Mouse (Mus musculus): ENCODE results near the gene Pcnx. TPM values are rescaled to one million over a fixed set of nuclear protein-coding genes. Genes with fewer than 3 reads are reported as not detected.

Gene Pcnx
- total RNA-seq, 4 experiments from 2014 or later, result 97.3 to 114 (median 106) TPM

DNA sequence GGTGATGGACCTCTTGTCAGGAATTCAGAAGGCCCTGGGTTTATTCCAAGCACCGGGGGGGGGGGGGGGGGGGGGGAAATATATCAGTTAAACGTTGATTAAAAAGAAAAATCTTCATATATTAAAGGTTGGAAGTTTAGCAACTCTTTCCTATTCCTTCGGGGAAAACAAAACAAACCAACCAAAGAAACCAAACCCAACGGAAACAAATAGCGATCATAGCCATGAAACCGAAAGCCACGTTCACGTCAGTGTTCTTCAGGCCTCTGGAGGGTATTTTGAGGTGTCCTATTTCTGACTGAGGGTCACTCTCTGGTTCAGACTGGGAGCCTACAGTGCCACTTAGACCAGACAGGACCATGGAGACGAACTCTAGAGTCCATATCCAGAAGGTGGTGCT lies 6.3 kb upstream of the Pcnx start:
- no peak for DNase-seq (ENCODE audit: low spot score in 2 of 2)

DNA sequence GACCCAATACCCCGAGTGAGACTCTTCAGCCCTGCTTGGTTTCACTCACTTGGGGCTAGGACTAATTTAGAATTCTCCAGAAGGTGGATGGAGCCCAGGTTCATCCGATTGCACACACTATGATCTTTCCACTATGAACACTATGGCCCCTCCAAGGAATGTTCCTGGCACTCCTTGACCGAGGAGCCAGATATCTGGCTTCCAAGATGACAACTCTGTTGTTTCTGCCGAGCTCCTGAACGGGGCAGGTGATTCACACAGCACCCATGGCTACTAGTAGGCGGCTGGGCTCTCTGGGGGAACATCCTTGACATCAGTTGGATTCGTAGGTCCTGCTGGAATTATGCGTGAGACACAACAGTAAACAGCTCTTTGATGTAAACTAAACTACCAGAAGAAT lies 4.8 kb upstream of the Pcnx start:
- DNase-seq (ENCODE audit: low spot score in 2 of 2), result no peak

DNA sequence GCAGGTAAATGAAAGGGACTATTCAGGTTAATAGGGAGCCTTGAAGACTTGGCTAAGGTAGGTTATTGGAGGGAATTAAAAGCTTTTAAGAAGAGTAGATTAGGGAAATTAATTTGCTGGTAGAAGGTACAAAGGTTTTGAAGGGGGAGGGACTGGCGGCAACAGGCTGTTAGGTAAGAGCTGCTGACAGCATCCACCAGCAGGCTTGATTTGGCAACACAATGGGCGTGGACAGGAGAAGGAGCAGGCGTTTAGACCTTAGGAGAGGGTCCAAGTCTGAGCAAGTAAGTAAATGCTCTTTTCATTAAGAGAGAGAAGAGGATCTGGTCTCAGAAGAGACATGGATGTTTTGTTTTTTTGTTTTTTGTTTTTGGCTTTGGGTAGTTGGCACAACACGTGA lies 3.1 kb upstream of the Pcnx start:
- no peak for DNase-seq (ENCODE audit: low spot score in 2 of 2)

DNA sequence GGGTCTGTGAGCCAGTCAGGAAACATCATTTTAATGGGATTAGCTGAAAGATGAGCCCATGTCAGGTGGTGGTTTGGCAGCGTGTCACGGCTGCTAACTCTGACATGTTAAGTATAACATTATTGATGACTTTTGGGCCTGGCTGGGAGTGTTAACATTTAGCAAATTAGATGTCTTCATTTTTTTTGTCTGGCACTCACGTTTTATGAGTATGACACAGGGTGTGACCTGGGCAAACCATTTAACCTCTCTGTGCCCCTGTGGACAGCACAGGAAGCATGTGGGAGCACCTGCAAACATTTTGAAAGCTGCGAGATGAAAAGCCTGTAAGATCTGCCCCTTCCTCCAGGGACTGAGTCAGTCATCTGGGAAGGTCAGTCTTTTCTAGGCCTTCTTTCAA lies 2.6 kb upstream of the Pcnx start:
- no peak for DNase-seq (ENCODE audit: low spot score in 2 of 2)

DNA sequence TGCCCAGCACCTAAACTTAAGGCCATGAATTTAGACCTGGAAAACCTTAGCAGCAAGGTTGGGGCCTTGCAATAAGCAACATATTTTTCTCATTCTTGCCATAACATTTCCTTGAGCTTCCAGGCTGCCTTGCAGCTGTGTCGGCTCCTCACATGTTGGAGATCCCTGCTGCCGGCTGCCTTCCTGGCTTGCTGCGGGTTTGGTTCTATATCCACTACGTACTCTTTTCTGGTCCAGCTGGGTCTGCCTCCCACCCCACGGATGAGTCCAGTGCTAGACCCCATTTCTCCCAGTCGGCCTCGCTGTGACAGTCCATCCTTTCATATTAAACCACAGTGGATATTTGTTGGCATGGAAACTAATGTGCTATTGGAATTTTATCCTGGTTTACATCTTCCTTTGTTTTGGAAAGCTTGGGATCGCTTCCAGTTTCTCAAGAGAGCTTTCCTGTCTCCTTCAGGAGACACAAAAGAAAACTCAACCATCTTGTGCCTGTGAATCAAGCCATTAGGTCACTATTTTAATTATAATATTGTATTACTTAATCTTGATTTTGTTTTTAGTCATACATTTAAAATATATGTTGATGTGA lies 1.7 kb upstream of the Pcnx start:
- no peak for DNase-seq (ENCODE audit: low spot score in 2 of 2)

DNA sequence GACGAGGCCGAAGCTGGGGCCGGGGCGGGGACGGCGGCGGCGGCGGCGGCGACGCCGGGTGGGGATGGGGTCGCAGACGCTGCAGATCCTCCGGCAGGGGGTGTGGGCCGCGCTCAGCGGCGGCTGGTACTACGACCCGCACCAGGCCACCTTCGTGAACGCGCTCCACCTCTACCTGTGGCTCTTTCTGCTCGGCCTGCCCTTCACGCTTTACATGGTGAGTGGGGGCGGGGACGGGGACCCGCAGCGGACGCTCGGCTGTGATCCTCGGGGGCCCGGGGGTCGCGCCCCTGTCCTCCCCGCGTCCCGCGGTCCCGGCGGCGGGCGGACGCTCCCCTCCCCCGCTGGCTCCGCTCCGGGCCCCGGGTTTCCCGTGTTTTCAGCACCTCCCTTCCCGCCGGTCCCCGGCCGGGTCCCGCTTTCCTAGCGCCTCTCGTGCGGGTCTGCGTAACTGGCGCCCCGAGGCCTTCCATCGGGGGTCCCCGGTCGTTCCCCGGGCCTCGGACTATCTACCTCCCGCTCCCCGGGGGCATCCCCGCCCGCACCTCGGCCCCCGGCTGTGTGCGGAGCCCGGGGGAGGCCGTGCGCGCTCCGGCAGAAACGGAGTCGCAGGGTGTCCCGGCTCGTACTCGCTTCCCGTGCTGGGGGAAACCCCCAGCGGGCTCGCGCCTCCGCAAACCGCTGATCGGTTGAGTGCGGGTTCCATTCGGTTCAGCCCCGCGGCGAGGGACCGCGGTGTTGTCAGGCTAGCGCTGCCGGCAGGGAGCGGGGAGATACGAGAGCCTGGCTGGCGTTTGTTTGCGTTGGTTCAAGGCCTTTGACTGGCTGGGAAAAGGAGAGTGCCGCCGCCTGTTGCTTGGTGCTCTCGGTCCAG lies 722 bp downstream of the Pcnx start:
- peak in 1 of 2 experiments; percentile 55 for DNase-seq (ENCODE audit: low spot score in 2 of 2)

DNA sequence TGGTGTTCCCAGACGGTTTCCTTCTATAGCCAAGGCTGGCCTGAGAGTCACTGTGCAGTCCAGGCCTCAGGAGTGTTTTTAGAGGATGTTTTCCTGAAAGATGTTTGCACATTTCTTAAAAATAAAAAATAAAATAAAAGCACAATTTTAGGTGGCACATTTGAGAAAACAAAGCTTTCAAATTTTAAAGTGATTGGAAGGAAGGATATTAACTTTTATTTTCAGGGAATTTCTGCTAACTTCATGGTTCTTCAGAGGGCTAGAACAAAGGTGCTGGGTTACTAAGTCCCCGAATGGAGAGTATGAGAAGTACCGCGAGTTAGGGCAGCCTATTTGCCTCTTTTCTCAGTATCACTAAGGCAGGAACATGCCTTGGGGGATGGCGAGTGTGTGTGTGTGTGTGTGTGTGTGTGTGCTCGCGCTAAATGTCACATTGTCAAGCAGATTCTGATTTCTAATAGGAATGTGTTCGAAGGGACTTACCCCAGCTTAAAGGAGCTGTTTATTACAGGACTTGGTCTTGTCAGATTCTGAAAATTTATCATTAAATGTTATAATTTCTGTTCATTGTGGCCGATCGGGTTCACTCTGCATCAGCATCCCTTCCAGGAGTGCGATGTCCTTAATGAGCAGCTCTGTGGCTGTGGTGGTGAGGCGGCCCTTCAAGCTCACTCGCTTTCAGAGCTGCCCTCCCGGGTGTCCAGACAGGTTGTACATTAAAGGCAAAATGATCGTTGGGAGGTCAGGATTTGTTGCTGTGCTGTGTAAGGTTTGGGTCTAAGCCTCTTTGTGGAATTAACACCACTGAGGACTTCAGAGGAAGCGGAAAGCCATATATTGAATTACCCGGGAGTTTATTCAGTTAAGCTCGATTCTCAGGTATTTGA lies 1.6 kb downstream of the Pcnx start:
- DNase-seq (ENCODE audit: low spot score in 2 of 2), result no peak

DNA sequence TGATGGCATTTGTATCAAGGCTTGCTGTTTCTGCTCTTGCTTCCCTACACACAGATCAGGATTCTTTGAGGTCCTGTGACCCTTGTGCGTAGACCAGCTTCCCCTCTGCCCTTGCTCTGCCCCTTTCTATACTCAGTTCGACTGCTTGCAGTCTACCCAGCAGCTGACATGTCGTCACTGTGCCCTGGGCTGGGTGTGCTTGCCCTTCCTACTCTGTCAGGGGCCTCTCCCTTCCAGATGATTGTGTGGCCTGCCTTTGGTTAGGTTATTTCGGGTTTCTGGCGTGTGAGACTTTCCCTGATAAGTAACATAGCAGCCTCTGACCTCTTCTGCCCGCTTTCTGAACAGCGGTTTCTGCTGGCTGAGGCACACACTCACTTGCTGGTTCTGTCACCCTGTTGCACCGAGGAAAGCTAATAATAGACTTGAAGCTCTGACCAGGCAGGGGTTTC lies 2.6 kb downstream of the Pcnx start:
- DNase-seq (ENCODE audit: low spot score in 2 of 2), result no peak

DNA sequence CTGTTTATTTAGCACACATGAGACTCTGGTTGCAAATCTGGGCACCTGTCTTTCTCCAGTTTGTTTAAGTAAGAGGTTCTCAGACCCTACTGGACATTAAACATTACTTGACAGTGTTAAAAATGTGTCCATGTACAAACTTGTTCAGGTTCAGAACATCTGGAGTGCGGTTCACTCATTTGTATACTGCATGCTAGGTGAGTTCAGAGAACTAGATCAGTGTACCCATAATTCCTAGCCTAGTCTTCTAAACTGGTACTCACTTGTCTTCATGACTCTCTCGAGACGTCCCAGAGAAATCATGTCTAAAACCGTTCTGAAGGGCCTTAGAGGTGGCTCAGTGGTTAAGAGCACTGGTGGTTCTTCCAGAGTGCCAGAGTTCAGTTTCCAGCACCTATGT lies 4.1 kb downstream of the Pcnx start:
- DNase-seq (ENCODE audit: low spot score in 2 of 2), result no peak

DNA sequence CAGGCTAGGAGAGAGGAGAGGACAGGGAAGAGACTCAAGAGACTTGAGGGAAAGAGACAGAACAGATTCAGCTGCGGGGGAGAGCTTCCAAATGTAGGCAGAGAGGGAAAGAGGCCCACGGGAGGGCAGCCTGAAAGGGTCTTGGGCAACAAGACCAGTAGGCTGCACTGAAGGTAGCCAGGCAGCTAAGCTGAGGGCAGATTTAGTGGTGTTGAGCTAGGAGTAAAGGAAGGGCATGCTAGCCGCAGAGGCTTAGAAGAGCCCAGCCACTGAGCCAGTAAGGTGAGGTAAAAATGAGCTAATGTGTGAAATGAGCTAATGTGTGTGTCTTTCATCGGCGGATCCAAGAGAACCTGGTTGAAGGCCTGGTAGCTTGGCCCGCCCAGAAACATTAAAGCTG lies 5.4 kb downstream of the Pcnx start:
- no peak for DNase-seq (ENCODE audit: low spot score in 2 of 2)

DNA sequence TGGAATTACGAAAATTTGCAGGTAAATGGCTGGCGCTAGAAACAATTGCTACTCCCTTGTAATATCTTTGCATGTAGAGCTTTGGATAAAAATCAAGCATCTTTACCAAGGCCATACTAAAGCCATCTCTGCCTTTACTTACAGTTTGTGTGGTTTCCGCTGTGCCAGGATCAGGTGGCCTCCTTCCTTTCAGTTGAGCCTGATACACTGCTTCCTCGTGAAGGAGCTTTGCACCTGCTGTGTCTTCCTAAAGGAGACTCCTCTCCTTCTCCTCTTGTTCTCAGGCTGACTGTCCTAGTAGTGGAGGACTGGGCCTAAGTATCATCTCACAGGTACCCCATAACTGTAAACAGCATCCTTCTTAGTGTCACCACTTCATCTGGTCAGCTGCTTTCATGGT lies 7.5 kb downstream of the Pcnx start:
- DNase-seq (ENCODE audit: low spot score in 2 of 2), result no peak

DNA sequence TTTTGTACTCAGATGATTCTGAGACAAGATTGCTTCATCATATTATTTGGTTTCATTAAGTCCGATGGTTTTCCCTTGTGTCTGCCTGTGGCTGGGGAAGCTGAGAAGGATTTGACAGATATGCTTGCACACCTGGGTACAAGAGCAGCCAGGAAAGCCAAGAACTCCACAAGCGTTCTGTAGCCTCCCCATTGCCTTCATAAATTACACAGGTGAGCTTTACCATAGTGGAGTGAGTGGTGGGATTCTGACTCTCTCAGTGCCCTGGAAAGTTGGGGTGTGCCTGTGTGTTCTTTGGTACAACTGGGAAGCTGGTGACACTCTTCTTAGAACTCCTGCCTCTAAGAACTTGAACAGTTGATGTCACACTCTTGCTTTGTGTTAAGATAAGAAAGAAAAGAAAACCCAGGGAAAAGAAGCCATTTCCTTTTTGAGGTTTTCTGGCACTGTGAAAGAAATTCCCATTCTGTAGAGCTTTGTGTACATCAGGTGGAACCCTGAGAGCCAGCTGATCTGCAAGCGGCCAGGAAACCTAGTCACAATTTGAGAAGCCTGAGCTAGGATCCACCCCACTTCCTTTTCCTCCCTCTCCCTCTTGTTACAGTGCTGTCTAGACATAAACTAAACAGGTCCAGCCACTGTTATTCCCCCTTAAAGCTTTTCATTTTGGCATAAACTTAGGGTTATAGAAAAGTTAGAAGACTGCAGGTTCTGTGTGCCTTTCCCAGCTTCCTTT lies 9.6 kb downstream of the Pcnx start:
- DNase-seq (ENCODE audit: low spot score in 2 of 2), result no peak

DNA sequence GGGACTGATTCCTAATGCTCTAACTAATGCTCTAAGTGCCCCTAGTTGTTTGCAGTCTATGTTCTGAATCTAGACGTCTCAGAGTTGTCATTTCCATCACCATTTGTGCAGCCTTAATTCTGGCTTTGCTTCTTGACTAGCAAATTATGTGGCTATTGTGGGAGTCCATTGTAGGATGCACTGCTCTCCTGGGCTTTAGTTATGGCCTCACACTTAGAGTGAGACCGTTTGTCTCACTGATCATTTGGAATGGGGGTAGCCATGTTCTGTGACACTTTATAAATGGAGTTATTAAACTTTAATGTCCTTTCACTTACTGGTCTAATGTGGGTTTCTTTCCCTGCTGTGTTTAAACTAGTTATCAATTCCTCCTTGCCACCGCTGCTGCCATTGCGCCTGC lies 13.5 kb downstream of the Pcnx start:
- no peak for DNase-seq (ENCODE audit: low spot score in 2 of 2)

DNA sequence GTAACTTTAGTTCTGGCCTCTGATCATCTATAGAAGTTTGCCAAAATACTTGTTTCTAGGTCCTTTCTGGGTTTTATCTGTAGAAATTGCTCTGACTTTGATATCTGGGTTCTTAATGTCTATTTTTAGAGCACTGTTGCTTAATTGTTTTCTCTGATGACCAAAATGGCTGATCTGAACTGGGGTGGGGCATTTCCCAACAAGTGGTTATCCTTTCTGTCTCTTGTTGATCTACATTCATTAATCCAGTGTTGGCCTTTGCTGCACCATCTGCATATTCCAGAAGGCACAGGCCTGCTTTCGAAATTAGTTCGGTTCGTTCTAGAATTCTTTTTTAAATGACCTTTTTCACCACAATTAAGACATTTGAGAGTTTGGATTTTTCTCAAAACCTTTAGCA lies 20.3 kb downstream of the Pcnx start:
- no peak for DNase-seq (ENCODE audit: low spot score in 2 of 2)

DNA sequence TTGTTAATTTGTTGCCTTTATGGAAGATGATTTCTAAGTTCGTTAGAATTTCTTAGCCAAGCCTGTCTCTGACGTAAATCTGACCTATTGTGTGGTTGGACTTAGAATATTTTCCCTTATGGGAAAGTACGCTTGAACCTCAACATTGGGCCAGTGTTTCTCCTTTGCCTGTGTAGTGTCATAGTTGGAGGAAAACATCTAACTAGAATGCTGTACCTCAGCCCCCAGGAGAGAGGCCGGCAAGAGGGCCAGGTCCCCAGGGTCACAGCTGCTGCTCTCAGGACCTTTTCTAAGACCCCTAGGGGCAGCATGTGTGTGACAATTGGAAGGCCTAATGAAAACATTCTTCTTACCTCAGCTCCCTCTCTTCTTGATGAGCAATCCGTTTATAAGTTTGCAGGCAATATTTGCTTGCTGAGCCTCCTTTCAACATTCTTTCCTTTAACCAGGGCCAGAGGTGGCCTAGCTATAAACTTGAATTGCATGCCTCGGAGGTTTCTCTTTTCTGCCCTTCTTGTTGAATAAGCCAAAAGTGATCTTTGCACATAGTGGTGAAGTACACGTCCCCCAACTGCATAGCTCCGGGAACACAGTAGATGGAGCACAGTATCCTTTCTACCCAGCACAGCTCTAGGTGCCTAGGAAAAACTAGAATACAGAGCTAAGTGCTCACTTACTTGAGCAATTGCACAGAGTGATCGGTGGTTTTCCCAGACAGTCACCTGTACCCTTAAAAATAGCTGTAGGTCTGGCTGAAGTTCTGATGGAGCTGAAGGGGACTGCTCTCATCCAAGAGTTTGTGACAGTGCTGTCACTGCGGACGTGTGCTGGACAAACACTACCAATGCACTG lies 23.7 kb downstream of the Pcnx start:
- no peak for DNase-seq (ENCODE audit: low spot score in 2 of 2)

DNA sequence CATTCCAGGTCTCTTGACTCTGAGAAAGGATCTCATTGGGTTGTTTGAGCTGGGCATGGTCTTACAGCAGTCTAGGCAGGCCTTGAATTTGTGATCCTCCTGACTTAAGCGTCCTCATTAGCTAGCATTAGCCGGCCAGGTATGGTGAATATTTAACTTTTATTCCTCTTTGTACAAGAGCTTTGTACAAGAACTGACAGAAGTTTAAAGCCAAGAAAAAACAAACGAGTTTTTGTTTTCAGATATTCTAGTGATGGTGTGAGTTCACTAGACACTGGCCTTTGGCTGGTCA lies 24.2 kb downstream of the Pcnx start:
- DNase-seq (ENCODE audit: low spot score in 2 of 2), result no peak

DNA sequence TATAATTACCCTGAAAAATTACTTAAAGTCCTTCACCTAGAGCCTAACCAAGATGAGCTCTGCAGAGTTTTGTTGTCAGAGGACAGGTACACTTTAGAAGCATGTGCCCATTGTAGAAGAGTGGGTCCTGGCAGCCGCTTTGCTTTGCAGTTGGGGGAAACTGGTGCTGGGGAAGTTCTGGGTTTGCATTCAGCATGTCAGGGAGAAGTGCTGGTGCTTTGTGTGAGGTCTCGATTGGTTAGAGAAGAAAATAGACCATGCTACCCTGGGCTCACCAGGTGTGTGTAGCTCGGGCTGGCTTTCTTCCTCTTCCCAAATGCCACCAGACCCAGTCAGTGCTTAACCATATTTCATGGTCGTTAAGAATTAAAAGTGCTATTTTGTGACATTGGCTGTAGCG lies 25.2 kb downstream of the Pcnx start:
- no peak for DNase-seq (ENCODE audit: low spot score in 2 of 2)

DNA sequence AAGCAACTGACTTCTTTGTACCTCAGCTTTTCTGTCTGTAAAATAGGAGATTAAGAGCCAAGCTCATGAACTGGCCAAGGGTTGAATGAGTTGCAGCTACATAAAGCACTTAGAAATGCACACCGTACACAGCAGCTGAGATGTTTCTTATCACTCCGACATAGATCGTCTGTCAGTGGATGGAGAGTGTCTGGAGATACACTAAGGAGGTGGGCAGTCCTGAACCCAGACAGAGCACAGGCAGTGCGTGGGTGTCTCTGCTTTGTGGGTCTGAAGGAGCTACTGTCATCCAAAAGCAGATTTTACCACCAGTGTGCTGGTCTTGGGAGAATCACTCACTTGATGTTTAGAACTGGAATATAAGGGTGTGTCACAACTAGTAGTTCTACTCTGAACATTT lies 26.2 kb downstream of the Pcnx start:
- no peak for DNase-seq (ENCODE audit: low spot score in 2 of 2)

DNA sequence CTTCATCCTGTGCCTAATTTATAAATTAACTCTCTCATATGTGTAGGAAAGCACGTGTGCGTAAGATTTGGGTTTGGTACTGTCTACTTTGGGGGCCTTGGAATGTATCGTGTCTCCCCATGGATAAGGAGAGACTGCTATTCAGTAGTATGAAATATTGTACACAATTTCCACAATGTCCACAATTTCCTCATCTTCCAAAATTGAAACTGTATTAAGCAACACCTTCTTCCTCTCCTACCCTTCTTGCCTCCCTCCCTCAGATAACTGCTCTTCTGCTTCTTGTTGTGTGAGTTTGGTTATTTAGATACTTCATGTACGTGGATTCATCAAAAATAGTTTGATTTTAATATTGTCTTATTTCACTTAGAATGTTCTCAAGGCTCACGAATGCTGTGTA lies 29.1 kb downstream of the Pcnx start:
- DNase-seq (ENCODE audit: low spot score in 2 of 2), result no peak

DNA sequence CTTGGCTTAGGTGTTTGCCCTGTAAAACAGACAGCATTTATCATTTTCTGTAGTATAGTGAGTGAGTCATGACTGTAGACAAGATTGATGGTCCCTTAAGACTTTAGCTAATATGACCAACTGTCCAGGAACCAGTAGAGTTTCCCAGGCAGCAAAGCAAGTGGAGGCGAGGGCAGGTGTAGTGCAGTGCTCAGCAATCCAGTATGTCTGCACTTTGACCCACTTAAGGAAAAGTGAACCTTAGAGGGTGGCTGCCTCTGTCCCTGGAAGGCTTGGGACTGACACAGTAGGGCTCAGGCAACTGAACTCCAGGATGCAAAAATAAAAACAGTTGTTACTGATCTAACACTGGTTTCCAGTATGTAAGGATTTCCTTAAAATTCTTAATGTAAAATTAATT lies 32.1 kb downstream of the Pcnx start:
- no peak for DNase-seq (ENCODE audit: low spot score in 2 of 2)

DNA sequence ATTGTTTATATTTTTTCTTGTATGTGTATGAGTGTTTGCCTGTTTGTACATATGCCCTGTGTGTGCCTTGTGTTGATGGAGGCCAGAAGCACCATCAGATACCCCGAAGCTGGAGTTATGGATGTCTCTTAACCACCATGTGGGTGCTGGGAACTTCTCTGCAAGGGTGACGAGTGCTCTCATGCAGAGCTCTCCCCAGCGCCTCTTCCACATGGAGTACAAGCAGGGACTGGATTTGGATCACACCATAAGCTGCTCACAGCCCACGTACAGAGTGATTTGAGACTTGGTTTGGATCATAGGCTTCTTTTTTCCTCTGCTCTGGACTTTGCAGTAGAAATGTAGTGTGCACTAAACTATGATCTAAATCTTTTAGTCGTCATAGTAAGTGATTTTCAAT lies 34.5 kb downstream of the Pcnx start:
- no peak for DNase-seq (ENCODE audit: low spot score in 2 of 2)
